Mouse (Mus musculus) frontal cortex, postnatal 14 days (tissue): ENCODE measurements at regions not wholly inside any gene's neighbourhood (a gene's known extent, or its start where the extent isn't known, plus 50 kb on each side); places are given as distances from the start of the nearest gene placed in this dataset.

ENCODE experiments used
- DNase-seq, 2 experiments: peaks; one replicate each; pipeline ENCODE4 v3.0.0; 2022; ENCODE audit warnings: low spot score in 2 of 2

GRCm38 (mm10) chr7:110679916-110680315 is 52.5 kb downstream of the Adm start:
- no peak for DNase-seq

- no peak for DNase-seq
These were observed 55.5 kb downstream of the Adm start for GRCm38 (mm10) chr7:110682911-110683310.

- no peak for DNase-seq
These were observed 61.6 kb downstream of the Adm start for GRCm38 (mm10) chr7:110688884-110689681.

- DNase-seq, result no peak
These were observed 62.8 kb downstream of the Adm start for GRCm38 (mm10) chr7:110690241-110690640.

- no peak for DNase-seq
These were observed 63.4 kb downstream of the Adm start for GRCm38 (mm10) chr7:110690856-110691255.

GRCm38 (mm10) chr7:110694262-110694661 is 66.8 kb downstream of the Adm start:
- no peak for DNase-seq

GRCm38 (mm10) chr7:110695729-110696128 is 68.3 kb downstream of the Adm start:
- DNase-seq, result no peak

- DNase-seq, result no peak
These were observed 69.5 kb upstream of the Ampd3 start for GRCm38 (mm10) chr7:110698211-110699153.

GRCm38 (mm10) chr7:110699596-110699995 is 68.4 kb upstream of the Ampd3 start:
- DNase-seq, result no peak

- DNase-seq, result no peak
These were observed 66.2 kb upstream of the Ampd3 start for GRCm38 (mm10) chr7:110701681-110702413.

- no peak for DNase-seq
These were observed 65.6 kb upstream of the Ampd3 start for GRCm38 (mm10) chr7:110702414-110702783.

- DNase-seq, result no peak
These were observed 62.5 kb upstream of the Ampd3 start for GRCm38 (mm10) chr7:110705311-110706000.

GRCm38 (mm10) chr7:110706001-110706695 is 61.9 kb upstream of the Ampd3 start:
- no peak for DNase-seq

- DNase-seq, result no peak
These were observed 61.3 kb upstream of the Ampd3 start for GRCm38 (mm10) chr7:110706696-110707087.

- DNase-seq, result no peak
These were observed 59.9 kb upstream of the Ampd3 start for GRCm38 (mm10) chr7:110708116-110708515.

GRCm38 (mm10) chr7:110708781-110709180 is 59.2 kb upstream of the Ampd3 start:
- DNase-seq, result no peak

GRCm38 (mm10) chr7:110709606-110710005 is 58.4 kb upstream of the Ampd3 start:
- DNase-seq, result no peak

- no peak for DNase-seq
These were observed 57.6 kb upstream of the Ampd3 start for GRCm38 (mm10) chr7:110710256-110710962.

- no peak for DNase-seq
These were observed 54.3 kb upstream of the Ampd3 start for GRCm38 (mm10) chr7:110713661-110714060.

GRCm38 (mm10) chr7:110715110-110715509 is 52.9 kb upstream of the Ampd3 start:
- no peak for DNase-seq
